Mouse (Mus musculus): Measurements from ENCODE around the gene 4930556J24Rik.
"Not testable (repeated sequence)": the region's sequence is repeated elsewhere in the genome, so short reads cannot be mapped to it uniquely, and the experiment has no call there.

The 4930556J24Rik gene

GRCm38 (mm10) chr11:3921281-3921850, 55.2 kb downstream of the 4930556J24Rik start:
- peak; percentile 69 to 73 for DNase-seq (ENCODE audit: low spot score in 2 of 2)

DNA sequence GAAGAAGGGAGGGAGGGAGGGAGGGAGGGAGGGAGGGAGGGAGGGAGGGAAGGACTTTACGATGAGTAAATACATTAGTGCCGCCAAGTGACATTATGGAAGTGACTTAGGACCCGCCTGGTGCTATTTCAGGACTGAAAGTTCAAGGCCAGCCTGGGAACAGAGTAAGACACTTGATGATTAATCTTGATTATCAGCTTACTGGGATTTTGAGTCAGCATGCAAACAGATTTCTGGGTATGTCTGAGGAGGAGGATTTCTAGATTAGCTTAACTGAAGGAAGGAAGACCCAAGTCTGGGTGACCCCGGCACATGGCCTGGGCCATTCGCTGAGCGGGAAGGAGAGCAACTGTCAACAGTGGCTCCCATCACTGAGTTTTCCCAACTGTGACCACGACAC, 56.1 kb downstream of the 4930556J24Rik start:
- no peak for DNase-seq (ENCODE audit: low spot score in 2 of 2)

- DNase-seq (ENCODE audit: low spot score in 2 of 2) = no peak
Observed at GRCm38 (mm10) chr11:3918738-3919137, 57.8 kb downstream of the 4930556J24Rik start.

DNA sequence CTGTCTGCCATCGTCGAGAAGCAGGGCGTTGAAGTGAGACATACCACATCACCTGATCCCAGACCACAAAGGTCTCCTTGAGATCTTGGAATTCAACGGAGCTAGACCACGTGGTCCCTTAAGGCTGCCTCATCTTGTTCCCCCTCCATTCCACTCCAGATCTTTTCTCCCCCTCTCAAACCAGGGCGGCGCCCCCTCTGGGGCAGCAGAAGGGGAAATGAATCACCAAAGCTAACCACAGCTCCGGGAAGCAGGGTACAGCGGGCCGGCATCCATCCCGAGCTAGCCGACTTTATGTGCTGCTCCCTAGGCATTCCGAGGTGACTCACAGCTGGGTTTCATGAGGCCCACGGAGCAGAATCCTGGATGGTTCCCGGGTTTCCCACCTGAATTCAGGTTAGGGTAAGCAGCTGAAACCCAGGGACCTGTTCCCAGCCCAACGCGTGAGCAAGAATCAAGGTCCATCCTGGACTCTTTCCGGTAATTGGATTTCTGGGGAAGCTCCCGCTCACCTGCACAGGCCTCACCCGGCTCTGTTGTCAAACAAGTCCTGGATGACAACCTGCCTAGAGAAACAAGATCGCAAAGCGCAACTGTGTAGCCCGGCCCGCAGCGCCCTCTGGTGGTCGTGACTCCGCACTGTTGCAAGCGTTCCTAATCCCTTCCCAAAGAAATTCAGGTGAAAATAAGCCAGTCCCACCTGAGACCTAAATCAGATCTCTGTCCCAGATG, 62.3 kb downstream of the 4930556J24Rik start, which contains the start of gene Slc35e4:
Gene Slc35e4, minus strand, starts transcription at position 556 of the 732 bp plus-strand sequence.
- peak; percentile 86 to 88 for DNase-seq (ENCODE audit: low spot score in 2 of 2)

DNA sequence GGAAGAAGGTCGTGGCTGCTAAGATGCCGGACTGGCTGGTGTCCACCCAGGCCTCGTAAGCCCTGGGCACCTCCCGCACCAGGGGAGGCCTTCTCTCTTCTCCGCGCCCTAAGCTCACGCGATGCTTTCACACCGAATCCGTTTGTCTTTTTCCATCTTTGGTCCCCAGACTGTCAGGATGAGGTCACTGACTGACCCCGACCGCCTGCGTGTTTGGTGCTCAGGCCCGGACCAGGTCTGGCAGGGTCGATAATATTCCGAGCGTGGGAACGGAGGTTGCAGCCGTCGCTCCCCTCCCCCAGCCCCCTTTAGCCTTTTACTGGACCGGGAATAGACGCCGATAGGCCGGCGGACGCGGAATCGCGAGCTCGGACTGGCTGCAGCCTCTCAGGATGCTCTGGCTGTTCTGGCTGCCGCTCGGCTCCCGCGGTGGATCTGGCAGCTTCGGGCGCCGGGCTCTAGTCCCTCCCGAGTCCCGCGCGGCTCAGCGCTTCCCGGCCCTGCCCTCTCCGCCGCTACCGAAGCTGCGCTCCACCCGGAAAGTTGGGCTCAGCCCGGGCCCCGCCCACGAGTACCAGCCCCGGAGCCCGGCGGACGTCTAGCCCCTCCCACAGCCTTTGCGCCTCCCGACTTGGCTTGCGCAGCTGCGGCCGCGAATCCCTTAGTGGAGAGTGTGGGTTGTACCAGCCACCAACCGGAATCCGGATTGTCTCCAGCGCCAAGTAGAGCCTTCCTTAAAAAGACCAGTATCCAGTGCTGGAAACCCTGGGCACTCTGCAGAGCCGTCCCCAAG, 63.1 kb downstream of the 4930556J24Rik start:
- peak; percentile 92 to 95 for DNase-seq (ENCODE audit: low spot score in 2 of 2)

DNA sequence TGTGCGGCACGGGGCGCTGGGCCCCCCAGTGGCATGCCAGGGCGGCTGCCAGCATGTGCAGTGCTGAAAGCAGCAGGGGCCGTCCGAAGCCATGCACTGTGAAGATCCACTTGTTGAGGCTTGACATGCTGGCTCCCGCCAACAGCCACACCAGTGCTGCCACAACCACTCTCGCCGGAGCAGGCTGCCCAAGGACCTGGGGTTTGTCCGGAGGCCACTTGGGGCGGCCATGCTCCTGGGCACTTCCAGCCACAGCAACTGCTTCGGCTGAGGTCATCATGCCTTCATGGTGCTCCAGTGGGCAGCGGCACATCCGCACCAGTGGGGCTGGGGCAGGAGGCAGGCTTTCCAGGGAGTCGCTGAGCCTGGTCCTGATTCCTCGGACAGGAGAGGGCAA, 63.7 kb downstream of the 4930556J24Rik start:
- peak in 1 of 2 experiments; percentile 53 for DNase-seq (ENCODE audit: low spot score in 2 of 2)

GRCm38 (mm10) chr11:3912100-3912874, 64.3 kb downstream of the 4930556J24Rik start:
- peak; percentile 52 to 57 for DNase-seq (ENCODE audit: low spot score in 2 of 2)

DNA sequence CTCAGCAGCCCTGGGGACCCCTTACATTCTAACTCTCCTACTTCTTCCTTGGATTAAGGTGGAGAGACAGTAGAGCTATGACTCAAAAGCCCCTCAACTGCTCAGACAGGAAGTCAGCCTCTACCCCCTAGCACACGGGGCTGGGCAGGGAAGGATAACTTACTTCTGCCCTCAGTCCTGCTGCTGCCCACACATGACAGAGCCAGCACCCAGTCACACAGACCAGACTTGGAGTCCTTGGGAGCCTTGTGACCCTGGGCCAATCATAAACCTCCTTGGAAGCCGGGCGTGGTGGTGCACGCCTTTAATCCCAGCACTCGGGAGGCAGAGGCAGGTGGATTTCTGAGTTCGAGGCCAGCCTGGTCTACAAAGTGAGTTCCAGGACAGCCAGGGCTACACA, 65.1 kb downstream of the 4930556J24Rik start:
- not testable (repeated sequence) for DNase-seq (ENCODE audit: low spot score in 2 of 2)

DNA sequence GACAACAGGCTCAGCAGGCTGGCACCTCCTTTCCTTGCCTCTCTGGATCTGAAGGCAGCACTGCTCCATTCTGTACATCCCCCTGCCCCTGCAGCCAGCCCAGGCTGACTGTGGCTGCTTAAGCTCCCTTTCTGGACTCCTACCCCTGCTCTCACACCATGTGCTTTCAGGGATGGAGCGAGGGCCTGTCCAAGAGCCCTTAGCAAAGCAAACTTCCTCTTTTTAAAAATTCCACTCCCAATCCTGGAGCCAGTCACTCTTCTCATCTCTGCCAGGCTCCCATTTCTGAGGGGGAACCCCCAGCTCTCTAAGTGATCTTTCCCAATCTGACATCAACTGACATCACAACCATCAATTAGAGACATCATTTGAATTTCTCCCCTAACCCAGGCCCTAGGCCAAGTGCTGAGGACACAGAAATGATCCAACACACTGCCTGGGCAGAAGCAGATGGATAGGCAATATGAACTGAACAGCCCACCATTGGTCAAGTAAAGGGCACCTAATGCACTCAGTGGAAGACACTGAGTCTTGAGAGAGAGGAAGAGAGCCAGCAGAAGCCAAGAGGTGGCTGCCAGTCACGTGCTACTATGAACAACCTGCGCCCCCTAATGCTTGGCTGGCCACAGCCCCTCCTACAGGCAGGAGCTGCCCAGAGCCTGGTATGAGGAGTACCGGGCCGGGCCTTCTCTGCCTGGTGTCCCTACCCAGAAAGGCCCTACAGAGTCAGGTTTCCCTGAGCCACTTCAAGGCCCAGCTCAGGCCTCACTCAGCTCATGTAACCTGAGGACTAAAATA, 65.9 kb downstream of the 4930556J24Rik start:
- peak in 1 of 2 experiments; percentile 28 for DNase-seq (ENCODE audit: low spot score in 2 of 2)

- DNase-seq (ENCODE audit: low spot score in 2 of 2) = no peak
Observed at GRCm38 (mm10) chr11:3909236-3909635, 67.3 kb downstream of the 4930556J24Rik start.

DNA sequence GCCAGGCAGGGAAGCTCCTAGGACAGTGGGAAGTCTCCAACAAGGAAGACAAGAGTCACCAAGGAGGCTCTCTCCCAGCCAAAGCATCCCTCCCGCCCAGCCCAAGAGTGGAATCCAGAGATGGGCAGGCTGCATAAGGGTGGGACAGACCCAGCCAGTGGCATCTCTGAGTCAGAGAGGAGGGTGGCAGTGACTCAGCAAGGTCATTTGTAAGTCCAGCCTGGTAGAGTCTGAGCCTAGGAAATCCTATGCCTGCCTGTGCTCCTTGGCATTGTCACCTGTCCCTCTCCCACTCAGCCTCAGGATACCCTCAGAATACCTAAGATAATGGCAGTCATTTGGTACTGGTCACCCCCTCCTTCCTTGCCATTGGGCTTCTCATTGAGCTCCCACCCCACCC, 71.1 kb downstream of the 4930556J24Rik start:
- DNase-seq (ENCODE audit: low spot score in 2 of 2) = no peak

- no peak for DNase-seq (ENCODE audit: low spot score in 2 of 2)
Observed at GRCm38 (mm10) chr11:3904673-3905072, 71.9 kb downstream of the 4930556J24Rik start.

DNA sequence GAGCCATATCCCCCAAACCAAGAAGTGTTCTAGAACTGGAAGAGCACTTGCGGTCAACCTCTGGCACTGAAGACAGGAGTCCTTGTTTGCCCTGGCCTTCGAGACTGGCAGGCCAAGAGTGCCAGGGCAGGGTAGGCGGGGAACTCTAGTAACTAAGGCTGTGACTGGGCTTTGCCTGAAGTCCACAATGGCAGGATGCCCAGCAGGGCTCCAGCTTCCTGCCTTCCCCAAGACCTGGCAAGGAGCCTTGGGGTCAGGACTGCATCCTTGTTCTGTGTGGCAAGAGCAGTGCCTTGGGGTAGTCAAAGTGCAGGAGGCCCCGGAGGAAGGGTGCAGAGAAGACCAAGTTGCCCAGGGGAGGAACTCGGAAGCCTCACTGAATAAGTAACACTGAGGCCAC, 73.5 kb downstream of the 4930556J24Rik start:
- DNase-seq (ENCODE audit: low spot score in 2 of 2) = peak; percentile 53 to 60

GRCm38 (mm10) chr11:3902516-3902915, 74.1 kb downstream of the 4930556J24Rik start:
- no peak for DNase-seq (ENCODE audit: low spot score in 2 of 2)

- DNase-seq (ENCODE audit: low spot score in 2 of 2) = no peak
Observed at GRCm38 (mm10) chr11:3900296-3900695, 76.3 kb downstream of the 4930556J24Rik start.

GRCm38 (mm10) chr11:3895933-3896332, 80.6 kb downstream of the 4930556J24Rik start:
- DNase-seq (ENCODE audit: low spot score in 2 of 2) = no peak

- DNase-seq (ENCODE audit: low spot score in 2 of 2) = no peak
Observed at GRCm38 (mm10) chr11:3895458-3895857, 81.1 kb downstream of the 4930556J24Rik start.

GRCm38 (mm10) chr11:3894406-3895281, 81.9 kb downstream of the 4930556J24Rik start, which contains the start of the genes 4921536K21Rik and Dusp18:
Gene 4921536K21Rik, minus strand, starts transcription at chr11:3895098.
Gene Dusp18, plus strand, starts transcription at chr11:3895240.
- DNase-seq (ENCODE audit: low spot score in 2 of 2) = peak; percentile 99 to 100

GRCm38 (mm10) chr11:3893970-3894369, 82.6 kb downstream of the 4930556J24Rik start:
- no peak for DNase-seq (ENCODE audit: low spot score in 2 of 2)

Measured in right cerebral cortex, adult 2 months (tissue).